ENCODE assay signal across 8 mouse cellular contexts in the genomic region with DNA sequence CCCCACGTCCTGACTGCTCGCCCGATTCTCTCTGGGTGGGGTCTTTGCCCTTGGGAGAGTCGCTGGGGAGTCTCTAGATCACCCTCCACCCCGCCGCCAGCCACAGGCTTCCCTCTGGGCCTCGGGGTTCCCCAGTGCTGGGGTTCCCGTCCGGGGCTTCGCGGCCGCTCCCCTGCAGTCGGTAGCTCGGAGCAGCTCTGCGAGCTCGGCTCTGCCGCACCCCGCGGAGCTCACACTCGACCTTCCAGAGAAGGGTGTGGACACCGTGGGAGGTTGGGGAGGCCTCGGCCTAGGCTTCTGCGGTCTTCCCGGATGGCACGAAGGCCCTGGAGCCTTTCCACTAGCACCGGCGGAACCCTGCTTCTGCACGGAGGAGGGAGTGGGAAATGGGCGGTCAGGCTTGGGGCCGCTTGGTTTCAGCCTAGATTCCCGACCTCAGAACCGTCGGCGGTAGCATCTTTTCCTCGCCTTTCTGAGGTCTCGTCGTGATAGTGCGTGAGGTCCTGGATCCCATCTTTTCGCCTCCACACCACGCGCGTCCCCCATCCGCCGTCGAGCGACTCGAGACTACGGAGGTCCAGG. TPM values are rescaled to one million over a fixed set of nuclear protein-coding genes. Genes with fewer than 3 reads are reported as not detected.
A peak's percentile ranks its signal among the peaks of the same experiment; 100 is the strongest.
DNase-seq lines count a peak whose midpoint lies in the region; ATAC-seq and TF ChIP-seq lines count a peak whose summit lies in the region.
"Had no signal": no experiment of that assay in that cellular context is flagged by ENCODE, and none has a peak within 500 bp of the region (broad histone marks: within the 10 kb centered on the region; RNA-seq: fewer than 3 reads in every experiment).

No protein-coding gene starts in this region.

- H3K27ac ChIP-seq in liver, adult 2 months (replicated peaks; ENCODE audit: insufficient read depth, low read depth, low read length): no peak overlapping the region
- peak overlapping the region; percentile 98 for H3K27ac ChIP-seq in forebrain, embryonic 10.5 days
- no peak overlapping the region for H3K27ac ChIP-seq in limb, embryonic 12.5 days
- no peak overlapping the region for H3K27ac ChIP-seq in small intestine, adult 2 months (ENCODE audit: insufficient read depth, low read depth, low read length)

- H3K79me2 ChIP-seq in liver, adult 2 months (ENCODE audit: control insufficient read depth, insufficient read depth, low read length): no peaks in the 10 kb centered on the region

- no peak for ATAC-seq in limb, embryonic 12.5 days (ENCODE audit: insufficient number of reproducible peaks, insufficient read depth, low FRiP score, low TSS enrichment, low read depth)

- H3K36me3 ChIP-seq in liver, adult 2 months (ENCODE audit: control insufficient read depth, insufficient read depth, low read length): no peaks in the 10 kb centered on the region
- H3K36me3 ChIP-seq in forebrain, embryonic 10.5 days (replicated peaks): peaks cover 70% of the 10 kb centered on the region
- H3K36me3 ChIP-seq in limb, embryonic 12.5 days: no peaks in the 10 kb centered on the region
- no peaks in the 10 kb centered on the region for H3K36me3 ChIP-seq in small intestine, adult 2 months (ENCODE audit: control insufficient read depth, insufficient read depth, low read length)

- TF ChIP-seq POLR2A in liver, adult 2 months (IDR thresholded peaks at IDR 0.05; ENCODE audit: extremely low read depth, insufficient read depth, low read length): no peak
- TF ChIP-seq POLR2A in small intestine, adult 2 months (IDR thresholded peaks at IDR 0.05; ENCODE audit: low read depth, low read length): no peak

- DNase-seq in liver, adult 2 months (ENCODE audit: extremely low read depth, low read depth, low spot score): no peak
- DNase-seq in liver: no peak
- peak; percentile 20 for DNase-seq in adrenal gland, postnatal 25 days
- DNase-seq in forebrain, embryonic 10.5 days (ENCODE audit: extremely low spot score, low spot score): no peak
- DNase-seq in right cerebral cortex, adult 18-20 months: no peak

- H3K9ac ChIP-seq in liver, adult 2 months (ENCODE audit: low read depth, low read length): no peak overlapping the region
- no peak overlapping the region for H3K9ac ChIP-seq in limb, embryonic 12.5 days (replicated peaks)

- H3K4me2 ChIP-seq in limb, embryonic 12.5 days: peak overlapping the region; percentile 32

- TF ChIP-seq CTCF in liver, adult 2 months (IDR thresholded peaks at IDR 0.05; ENCODE audit: low read depth, low read length): no peak
- TF ChIP-seq CTCF in small intestine, adult 2 months (IDR thresholded peaks at IDR 0.05; ENCODE audit: extremely low read depth, insufficient read length, insufficient replicate concordance, low read depth, low read length): no peak

- peaks cover 42% of the 10 kb centered on the region for H3K27me3 ChIP-seq in liver, adult 2 months (ENCODE audit: control insufficient read depth, insufficient read depth, low read length)
- H3K27me3 ChIP-seq in forebrain, embryonic 10.5 days (ENCODE audit: poor library complexity, severe bottlenecking): peaks cover 100% of the 10 kb centered on the region
- H3K27me3 ChIP-seq in limb, embryonic 12.5 days: peaks cover 99% of the 10 kb centered on the region
- H3K27me3 ChIP-seq in small intestine, adult 2 months (ENCODE audit: control insufficient read depth, insufficient read depth, low read length): peaks cover 64% of the 10 kb centered on the region

- WGBS in liver, adult 2 months: 2% methylated on average over 48 of the region's 48 CpGs
- WGBS in forebrain, embryonic 10.5 days: under 1% methylated on average over 48 of the region's 48 CpGs
- under 1% methylated on average over 48 of the region's 48 CpGs for WGBS in limb, embryonic 12.5 days
- under 1% methylated on average over 48 of the region's 48 CpGs for WGBS in small intestine, adult 2 months

- H3K4me1 ChIP-seq in liver, adult 2 months (ENCODE audit: control insufficient read depth, insufficient read depth, low read length): peaks cover 5% of the 10 kb centered on the region
- peaks cover 98% of the 10 kb centered on the region for H3K4me1 ChIP-seq in forebrain, embryonic 10.5 days
- peaks cover 14% of the 10 kb centered on the region for H3K4me1 ChIP-seq in limb, embryonic 12.5 days (replicated peaks)
- peaks cover 16% of the 10 kb centered on the region for H3K4me1 ChIP-seq in small intestine, adult 2 months (ENCODE audit: control insufficient read depth, insufficient read depth, insufficient read length, low read length)

- H3K9me3 ChIP-seq in forebrain, embryonic 10.5 days: no peaks in the 10 kb centered on the region
- 0 out of 2 replicates have a peak, but pooled peaks cover 3% of the 10 kb centered on the region for H3K9me3 ChIP-seq in limb, embryonic 12.5 days

- H3K4me3 ChIP-seq in liver, adult 2 months (ENCODE audit: insufficient read depth, low read depth, low read length): peak overlapping the region; percentile 42; the same call in 1 of the 2 replicates
- H3K4me3 ChIP-seq in forebrain, embryonic 10.5 days: peak overlapping the region; percentile 78
- peak overlapping the region; percentile 21 for H3K4me3 ChIP-seq in limb, embryonic 12.5 days (replicated peaks)
- peak overlapping the region; percentile 49 for H3K4me3 ChIP-seq in small intestine, adult 2 months (ENCODE audit: low read depth, low read length)
- H3K4me3 ChIP-seq: erythroblast, embryonic 14.5 days had no signal

RNA-seq across cellular contexts. Expression of gene Rhbg, which starts 39.4 kb away (rescaled TPM):
- total RNA-seq in liver, adult 2 months (2014; rRNA removed): 11.9 and 24.6 TPM in 2 replicates
- polyA plus RNA-seq in liver, adult 2 months (2012; rRNA removed): 30.5 and 50.3 TPM in 2 replicates
- total RNA-seq in adrenal gland, postnatal 25 days (2021): 4.0 and 4.4 TPM in 2 replicates
- polyA plus RNA-seq in forebrain, embryonic 10.5 days (2016; fragmentation: Nextera tagmentation; extraction: Ambion mirVana): 0.37 and 0.38 TPM in 2 replicates
- 1.3 TPM in 2 replicates for polyA plus RNA-seq in limb, embryonic 12.5 days (2016; fragmentation: Nextera tagmentation; extraction: Ambion mirVana)
- 11.2 and 40.3 TPM in 2 replicates for polyA plus RNA-seq in small intestine, adult 2 months (2012; rRNA removed)
- polyA plus RNA-seq: erythroblast, embryonic 14.5 days had no signal

Comparison
In these comparisons a context has a peak if more than half of its experiments do, and no peak if none do; other contexts are left out.
1. H3K4me3 ChIP-seq: peak in every context shown above with its lines; median percentile 78 in forebrain, embryonic 10.5 days; 49 in small intestine, adult 2 months; 42 in liver, adult 2 months; 21 in limb, embryonic 12.5 days.